Mouse (Mus musculus) lung, postnatal 14 days (tissue): ENCODE results near the gene Shank3.

Experiments used
- DNase-seq: peaks from one replicate; pipeline ENCODE4 v3.0.0; 2021

Gene Shank3

DNA sequence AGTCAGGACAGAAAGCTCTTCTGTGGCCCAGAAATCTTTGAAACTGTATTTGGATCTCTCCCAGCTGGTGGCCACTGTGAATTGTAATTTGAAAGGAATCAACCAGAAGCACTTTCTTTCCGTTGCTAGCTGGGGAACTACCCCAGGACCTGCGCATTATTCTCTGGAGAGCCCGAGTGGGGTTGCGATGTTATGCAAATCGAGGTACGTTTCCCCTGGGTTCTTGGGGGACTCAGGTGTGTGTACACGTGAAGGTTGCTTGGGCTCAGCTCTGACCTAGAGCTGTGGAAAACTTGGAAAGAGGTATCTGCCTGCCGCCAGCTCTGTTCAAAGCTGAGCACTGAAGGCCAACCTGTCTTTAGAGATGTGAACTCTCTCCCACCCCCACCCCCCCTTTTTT, 21.6 kb upstream of the Shank3 start:
- no peak for DNase-seq

GRCm38 (mm10) chr15:89478622-89479021, 20.8 kb upstream of the Shank3 start:
- DNase-seq, result no peak

- DNase-seq, result peak; percentile 41
These were observed 18.8 kb upstream of the Shank3 start for GRCm38 (mm10) chr15:89480584-89480983.

DNA sequence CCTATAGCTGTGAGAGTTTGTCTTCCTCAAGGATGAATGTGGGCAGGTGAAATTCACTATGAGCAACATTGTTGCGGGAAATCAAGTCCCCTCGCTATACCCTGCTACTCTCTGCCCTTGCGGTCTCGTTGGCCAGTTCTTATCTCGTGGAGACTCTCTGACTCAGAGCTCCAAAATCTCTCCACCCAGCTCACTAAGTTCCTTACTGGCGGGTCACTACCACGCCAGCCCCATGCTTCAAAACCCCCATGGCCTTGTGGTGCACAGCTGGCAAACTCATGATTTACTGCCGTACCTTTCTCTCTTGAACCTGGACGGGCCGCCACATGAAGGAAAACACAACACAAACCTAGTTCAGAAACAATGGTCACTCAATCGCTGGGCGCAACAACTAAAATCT, 11.2 kb upstream of the Shank3 start:
- no peak for DNase-seq

GRCm38 (mm10) chr15:89488611-89489117, 10.8 kb upstream of the Shank3 start:
- DNase-seq, result no peak

- no peak for DNase-seq
These were observed 4.5 kb upstream of the Shank3 start for GRCm38 (mm10) chr15:89494970-89495369.

DNA sequence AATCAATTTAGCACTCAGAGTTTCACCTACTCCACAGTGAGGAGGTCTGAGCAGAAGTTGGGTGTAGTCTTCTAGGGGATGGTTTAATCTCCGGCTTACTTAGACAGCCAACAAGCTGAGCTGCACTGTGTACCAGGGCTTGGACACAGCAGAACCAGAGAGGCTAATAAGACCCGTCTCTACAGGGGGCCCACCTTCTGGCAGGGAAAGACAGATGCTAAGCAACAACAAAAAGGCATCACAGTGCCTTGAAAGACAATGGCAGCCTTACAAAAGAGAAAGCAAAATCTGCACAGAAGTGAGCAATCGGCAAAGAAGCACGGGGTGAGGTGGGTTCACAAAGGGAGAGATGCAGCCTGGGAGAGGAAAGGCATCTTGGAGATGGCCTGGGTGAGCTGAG, 3.3 kb upstream of the Shank3 start:
- no peak for DNase-seq

DNA sequence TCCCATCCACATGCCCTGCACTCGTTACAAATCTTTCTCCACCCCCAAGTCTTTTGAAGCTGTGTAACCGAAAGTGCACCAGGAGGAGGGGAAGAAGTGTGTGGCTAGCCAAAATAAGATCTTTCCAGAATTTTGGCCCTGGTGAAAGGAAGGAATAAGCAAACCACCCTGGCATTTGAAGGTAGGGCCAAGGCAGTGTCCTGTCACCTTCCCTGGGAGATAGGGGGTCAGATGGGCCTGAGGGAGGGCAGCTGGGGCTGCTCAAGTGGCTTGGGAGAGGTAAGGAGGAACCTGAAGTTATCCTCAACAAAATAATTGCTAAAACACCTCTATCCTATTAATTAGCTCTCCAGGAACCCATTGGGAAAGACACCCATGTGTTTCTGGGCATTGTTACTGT, 2.6 kb upstream of the Shank3 start:
- no peak for DNase-seq

- peak; percentile 67 for DNase-seq
These were observed 1.9 kb upstream of the Shank3 start for GRCm38 (mm10) chr15:89497391-89498048.

- DNase-seq, result peak; percentile 60
These were observed 1.1 kb upstream of the Shank3 start for GRCm38 (mm10) chr15:89498049-89498960.

- DNase-seq, result peak; percentile 44
These were observed 379 bp downstream of the Shank3 start for GRCm38 (mm10) chr15:89499784-89500220.

GRCm38 (mm10) chr15:89500221-89500791, 883 bp downstream of the Shank3 start:
- DNase-seq, result no peak

DNA sequence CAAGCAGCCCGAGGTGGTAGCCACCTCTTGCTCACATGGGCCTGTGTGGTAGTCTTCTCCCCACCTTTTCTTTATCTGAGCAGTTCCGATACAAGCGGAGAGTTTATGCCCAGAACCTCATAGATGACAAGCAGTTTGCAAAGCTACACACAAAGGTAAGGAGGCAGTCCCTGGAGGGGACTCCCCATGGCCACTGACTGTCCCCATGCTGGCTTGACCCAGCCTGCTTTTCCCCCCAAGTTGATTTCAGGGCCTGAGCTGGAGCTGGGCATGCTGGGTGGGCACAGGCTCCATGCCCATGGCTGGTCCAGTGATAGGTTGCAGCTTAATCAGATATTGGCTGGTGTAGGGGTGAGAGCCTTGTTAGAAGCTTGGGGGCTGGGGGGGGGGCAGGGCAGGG, 1.9 kb downstream of the Shank3 start:
- no peak for DNase-seq

GRCm38 (mm10) chr15:89504838-89505237, 5.4 kb downstream of the Shank3 start:
- DNase-seq, result no peak

GRCm38 (mm10) chr15:89507751-89508150, 8.3 kb downstream of the Shank3 start:
- DNase-seq, result no peak

- no peak for DNase-seq
These were observed 13.3 kb downstream of the Shank3 start for GRCm38 (mm10) chr15:89512679-89513078.

DNA sequence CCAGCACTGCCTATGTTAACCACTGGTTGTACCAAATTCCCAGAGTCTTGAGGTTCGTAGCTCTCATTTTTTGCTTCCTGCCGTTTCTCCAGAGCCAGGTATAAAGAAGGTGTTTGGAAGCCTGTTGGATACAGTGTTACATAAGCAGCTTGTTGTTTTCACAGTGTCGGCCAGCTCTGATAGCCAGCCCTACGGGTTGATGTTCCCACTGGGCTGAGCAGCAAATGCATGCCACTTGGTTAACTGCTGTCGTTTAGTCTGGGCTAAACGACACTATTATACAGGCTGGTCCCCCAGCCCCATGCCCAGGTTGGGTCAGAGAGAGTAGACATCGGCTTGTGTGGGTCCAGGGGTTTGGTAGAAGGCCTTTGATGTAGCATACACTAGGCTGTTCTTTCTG, 22.5 kb downstream of the Shank3 start:
- no peak for DNase-seq

DNA sequence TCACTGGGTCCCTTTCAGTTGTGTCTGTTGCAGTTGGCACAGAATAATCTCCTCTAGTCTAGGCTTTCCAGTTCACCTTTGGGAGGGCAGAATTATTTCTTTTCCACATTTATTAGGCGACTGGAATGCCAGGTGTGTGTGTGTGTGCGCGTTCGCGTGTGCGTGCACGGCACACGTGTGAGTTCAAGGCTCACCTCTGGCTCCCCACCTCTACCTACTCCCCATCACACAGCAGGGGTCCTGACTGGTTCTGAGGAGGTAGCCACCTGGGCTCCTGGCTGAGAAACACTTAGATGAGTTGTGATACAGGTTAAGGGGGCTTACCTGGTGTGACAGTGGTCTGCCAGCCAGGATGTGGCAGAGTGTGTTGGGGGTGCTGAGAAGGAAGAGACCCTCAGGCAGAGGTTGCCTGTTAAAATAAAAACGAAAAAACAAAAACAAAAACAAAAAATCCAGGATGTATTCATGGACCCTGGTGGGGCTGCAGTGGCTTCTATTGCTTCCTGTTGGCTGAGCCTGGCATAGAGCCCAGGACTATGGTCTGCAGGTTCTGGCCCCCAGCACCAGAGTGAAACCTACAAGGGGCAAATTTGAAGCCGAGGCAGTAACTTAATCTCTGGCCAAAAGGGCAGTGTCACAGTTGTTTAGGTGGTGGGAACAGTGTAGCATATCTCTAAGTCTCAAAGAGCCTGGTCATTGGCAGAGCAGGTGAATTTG, 23.3 kb downstream of the Shank3 start:
- DNase-seq, result no peak

- no peak for DNase-seq
These were observed 23.9 kb downstream of the Shank3 start for GRCm38 (mm10) chr15:89523283-89523832.

GRCm38 (mm10) chr15:89524001-89524571, 24.7 kb downstream of the Shank3 start:
- DNase-seq, result no peak

DNA sequence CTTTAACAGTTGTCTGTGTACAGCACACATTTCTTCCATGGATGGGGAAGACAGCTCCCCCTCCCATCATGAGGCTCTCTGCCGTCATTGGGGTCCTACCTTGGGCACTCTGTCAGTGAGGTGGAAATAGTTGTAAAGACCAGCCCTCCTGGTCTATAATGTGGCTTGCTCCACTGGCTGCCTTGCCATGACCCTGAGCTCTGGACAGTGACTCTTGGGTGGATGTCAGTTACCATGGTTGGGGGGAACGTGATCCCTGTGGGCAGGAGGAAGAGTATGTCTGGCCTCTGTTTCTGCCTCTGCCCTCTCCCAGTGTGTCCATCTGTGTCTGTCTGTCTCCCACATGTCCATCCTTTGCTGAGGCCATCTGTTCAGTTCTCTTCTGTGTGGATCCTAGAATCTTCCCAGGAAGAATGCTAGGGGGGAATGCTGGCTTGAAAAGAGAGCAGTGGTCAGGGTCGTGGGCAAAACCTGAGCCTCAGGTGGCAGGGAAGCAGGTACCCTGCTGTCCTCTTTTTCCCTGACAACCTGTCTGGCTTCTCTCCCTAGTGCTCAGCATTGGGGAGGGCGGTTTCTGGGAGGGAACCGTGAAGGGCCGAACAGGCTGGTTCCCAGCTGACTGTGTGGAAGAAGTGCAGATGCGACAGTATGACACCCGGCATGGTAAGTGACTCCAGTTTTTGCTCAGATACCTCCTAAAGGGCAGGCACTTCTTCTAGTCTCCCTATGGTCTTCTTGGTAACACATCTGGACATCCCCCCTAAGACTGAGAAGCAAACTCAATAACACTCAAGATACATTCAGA, 25.4 kb downstream of the Shank3 start:
- no peak for DNase-seq
